Mouse (Mus musculus): ENCODE measurements around the gene Cbwd1. TPM values are rescaled to one million over a fixed set of nuclear protein-coding genes. Genes with fewer than 3 reads are reported as not detected.

The Cbwd1 gene
- 9.9 TPM for total RNA-seq (2023)

DNA sequence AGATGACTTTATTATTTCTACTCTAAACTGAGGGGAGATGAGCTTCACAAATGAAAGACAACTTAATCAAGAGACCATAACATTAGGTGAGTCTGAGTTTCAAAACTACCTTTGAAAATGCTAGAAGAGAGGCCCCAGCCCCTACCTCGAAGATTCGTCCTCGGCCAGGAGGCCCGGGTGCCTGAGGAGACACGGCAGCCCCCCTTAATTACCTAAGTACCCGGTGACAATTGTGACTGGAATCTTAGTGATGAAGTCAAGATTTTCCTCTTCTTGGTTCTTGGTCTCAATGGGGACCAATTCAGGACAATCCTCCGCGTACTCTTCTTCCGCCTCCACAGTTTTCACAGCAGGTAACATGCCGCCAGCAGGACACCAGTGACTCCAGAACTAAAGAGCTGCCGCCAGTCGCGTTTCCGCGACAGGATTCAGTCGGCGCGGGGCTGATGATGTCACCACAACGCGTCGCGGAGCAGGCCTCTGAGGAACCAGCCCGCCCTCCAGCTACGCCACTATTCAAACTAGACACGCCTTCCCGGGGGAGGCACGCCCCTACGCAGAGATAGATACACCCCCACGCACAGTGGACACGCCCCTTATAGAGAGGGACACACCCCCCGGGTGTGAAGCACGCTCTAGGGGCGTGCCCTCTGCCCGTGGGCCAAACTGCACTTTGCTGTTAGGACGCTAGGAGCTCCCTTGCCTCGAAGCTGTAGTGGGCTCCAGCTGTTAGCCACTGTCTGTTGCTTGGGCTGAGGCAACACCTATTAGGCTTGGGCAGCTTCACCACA, at the start of gene Cbwd1:
Gene Cbwd1 (minus strand): TSS at position 439 of the 791 bp plus-strand sequence.

DNA sequence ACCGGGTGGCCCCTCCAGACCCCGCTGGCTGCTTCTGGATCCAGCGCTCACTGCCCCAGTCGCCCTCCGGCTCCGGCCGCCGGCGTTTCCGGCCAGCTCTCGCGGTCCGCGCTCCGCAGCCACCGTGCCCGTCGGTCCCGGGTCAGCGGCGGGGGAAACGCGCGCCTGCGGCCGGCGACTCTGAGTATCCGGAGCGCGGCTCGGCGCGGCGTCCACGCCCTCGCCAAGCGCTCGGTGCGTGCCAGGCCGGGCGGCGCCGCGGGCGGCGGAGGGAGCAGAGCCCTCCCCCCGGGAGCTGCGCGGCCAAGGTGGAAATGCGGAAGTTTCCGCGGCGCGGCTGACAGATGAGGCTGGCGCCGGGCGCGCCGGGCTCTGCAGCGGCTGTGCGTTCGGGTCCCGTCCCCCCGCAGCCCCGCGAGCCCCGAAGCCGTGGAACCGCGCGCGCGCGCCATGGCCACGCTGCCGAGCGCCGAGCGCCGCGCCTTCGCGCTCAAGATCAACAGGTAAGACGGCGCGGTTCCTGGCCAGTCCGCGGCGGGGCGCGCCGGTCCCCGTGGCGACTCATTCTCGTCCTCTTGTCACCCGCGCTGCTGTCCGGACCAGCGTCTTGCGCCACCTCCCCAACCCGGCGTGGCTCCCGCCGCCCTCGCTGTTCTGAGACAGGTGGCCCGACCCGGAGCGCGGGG, 37.9 kb upstream of the Cbwd1 start, which contains the start of gene Dock8:
Gene Dock8 (plus strand): TSS at position 334 of the 686 bp plus-strand sequence.

DNA sequence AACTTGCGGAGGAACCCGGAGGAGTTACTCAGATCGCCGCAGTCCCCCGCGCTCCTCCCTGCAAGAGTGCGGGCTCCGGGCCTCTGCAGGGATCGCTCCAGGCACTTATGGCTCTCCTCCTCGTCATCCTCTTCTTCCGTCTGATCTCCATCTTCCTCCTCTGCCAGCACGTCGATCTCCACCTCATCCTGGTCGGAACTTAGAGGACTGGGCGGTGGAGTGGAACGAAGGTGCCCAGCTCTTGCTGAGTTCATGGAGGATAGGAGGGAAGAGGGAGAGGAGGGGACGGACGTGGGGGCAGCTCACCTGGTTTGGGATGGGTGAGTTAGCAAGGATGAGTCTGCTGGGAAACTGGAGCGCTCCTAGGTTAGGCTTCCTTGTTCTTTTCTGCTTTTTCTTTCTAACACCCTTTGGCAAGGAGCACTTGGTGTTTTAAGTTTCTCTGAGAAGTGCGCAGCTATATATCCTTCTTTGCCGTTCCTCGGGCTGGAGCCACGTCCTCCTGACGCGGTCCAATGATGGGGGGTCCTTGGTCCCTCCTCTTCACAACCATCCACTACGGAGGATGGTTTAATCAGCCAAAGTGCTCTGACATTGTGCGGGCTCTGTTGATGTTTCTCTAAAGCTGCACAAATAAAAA, 60.7 kb downstream of the Cbwd1 start, which contains the start of gene Foxd4:
Gene Foxd4 (minus strand): TSS at position 617 of the 640 bp plus-strand sequence.

DNA sequence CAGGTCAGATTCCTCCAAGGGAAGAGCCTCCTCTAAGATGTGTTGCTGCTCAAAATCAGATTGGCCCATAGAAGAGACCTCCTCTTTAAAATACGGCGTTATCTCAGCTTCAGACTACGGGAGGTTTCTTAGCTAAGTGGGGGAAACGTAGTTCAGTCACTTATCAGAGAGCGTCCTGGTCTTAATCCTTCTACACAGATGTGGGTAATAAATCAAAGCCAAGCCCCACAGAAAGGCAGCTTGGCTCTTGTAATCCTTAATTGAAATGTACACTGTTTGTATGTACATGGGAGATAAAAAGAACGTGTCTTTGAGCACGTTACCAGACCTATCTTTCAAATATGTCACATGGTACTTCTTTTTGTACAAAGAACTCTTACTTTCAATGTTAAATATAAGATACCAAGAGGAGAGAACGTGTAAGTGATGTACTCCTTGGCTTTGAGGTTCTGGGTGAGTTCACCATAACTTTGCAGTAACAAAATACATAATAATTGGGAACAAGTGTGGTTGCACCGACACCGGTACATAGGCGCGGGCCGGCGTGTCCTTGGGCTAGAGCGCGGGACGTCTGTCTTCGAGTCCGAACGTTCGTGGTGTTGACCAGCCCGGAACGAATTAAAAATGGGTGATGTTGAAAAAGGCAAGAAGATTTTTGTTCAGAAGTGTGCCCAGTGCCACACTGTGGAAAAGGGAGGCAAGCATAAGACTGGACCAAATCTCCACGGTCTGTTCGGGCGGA, 86.1 kb downstream of the Cbwd1 start, which contains the start of gene Gm10053:
Gene Gm10053 (plus strand): TSS at position 558 of the 742 bp plus-strand sequence.

Other genes with a start within 250 kb of the Cbwd1 start
- not detected for gene Pgm5, start 99.8 kb downstream of the Cbwd1 start, total RNA-seq (2023)
- 33.9 TPM for gene Gm10053, start 85.9 kb downstream of the Cbwd1 start, total RNA-seq (2023)
- not detected for gene Foxd4, start 60.4 kb downstream of the Cbwd1 start, total RNA-seq (2023)
- 280 TPM for gene Dock8, start 37.9 kb upstream of the Cbwd1 start, total RNA-seq (2023)